Mouse (Mus musculus) G1E-ER4 (cell line): ENCODE data around the gene Slc25a1. TPM values are rescaled to one million over a fixed set of nuclear protein-coding genes. Genes with fewer than 3 reads are reported as not detected.

Experiments used
- GATA1 ChIP-seq: IDR thresholded peaks from one replicate; pipeline ENCODE4 v1.8.0; 2012; ENCODE audit warnings: low read length, inconsistent platforms
- polyA plus RNA-seq: library from polyadenylated mRNA; stranded (reverse); fragments of >175 nt; gene quantifications from 2 replicates; pipeline ENCODE4 v1.2.3, GENCODE M21; 2012

Slc25a1 gene
- polyA plus RNA-seq: 219 and 287 TPM in 2 replicates

GRCm38 (mm10) chr16:17928087-17928580 lies at the start of gene Slc25a1:
TSS of gene Slc25a1 (minus strand) at chr16:17928219.
- TF ChIP-seq GATA1: no peak

GRCm38 (mm10) chr16:17971853-17972252 lies 43.8 kb upstream of the Slc25a1 start:
- no peak for TF ChIP-seq GATA1

GRCm38 (mm10) chr16:17962091-17962490 lies 34.1 kb upstream of the Slc25a1 start:
- TF ChIP-seq GATA1: no peak

- TF ChIP-seq GATA1: no peak
Observed at GRCm38 (mm10) chr16:17951618-17952017, 23.6 kb upstream of the Slc25a1 start.

- TF ChIP-seq GATA1: no peak
Observed at GRCm38 (mm10) chr16:17950068-17950467, 22.0 kb upstream of the Slc25a1 start.

- no peak for TF ChIP-seq GATA1
Observed at GRCm38 (mm10) chr16:17949421-17949877, 21.4 kb upstream of the Slc25a1 start.

- no peak for TF ChIP-seq GATA1
Observed at GRCm38 (mm10) chr16:17945081-17945831, 17.2 kb upstream of the Slc25a1 start.

- no peak for TF ChIP-seq GATA1
Observed at GRCm38 (mm10) chr16:17943466-17943865, 15.4 kb upstream of the Slc25a1 start.

GRCm38 (mm10) chr16:17939255-17939751 lies 11.3 kb upstream of the Slc25a1 start:
- TF ChIP-seq GATA1: no peak

GRCm38 (mm10) chr16:17938821-17939220 lies 10.8 kb upstream of the Slc25a1 start:
- TF ChIP-seq GATA1: no peak

GRCm38 (mm10) chr16:17938187-17938586 lies 10.2 kb upstream of the Slc25a1 start:
- TF ChIP-seq GATA1: no peak

- TF ChIP-seq GATA1: no peak
Observed at GRCm38 (mm10) chr16:17936776-17937175, 8.8 kb upstream of the Slc25a1 start.

GRCm38 (mm10) chr16:17934445-17934910 lies 6.5 kb upstream of the Slc25a1 start:
- no peak for TF ChIP-seq GATA1

- TF ChIP-seq GATA1: no peak
Observed at GRCm38 (mm10) chr16:17933594-17934444, 5.8 kb upstream of the Slc25a1 start.

- no peak for TF ChIP-seq GATA1
Observed at GRCm38 (mm10) chr16:17931906-17932460, 4.0 kb upstream of the Slc25a1 start.

GRCm38 (mm10) chr16:17929631-17930030 lies 1.6 kb upstream of the Slc25a1 start:
- no peak for TF ChIP-seq GATA1
